Mouse (Mus musculus) mouse trophoblast stem cell (cell line): ENCODE data around the gene Ank3.

ENCODE experiments used
- in situ Hi-C, 2 experiments: fragments of 300-500 bp; cut with MseI, MboI; formaldehyde crosslinking; loops; 2 replicates in 1 of 2; 3 replicates in 1 of 2; pipeline ENCODE4 v1.15.1; 2025

The Ank3 gene

DNA sequence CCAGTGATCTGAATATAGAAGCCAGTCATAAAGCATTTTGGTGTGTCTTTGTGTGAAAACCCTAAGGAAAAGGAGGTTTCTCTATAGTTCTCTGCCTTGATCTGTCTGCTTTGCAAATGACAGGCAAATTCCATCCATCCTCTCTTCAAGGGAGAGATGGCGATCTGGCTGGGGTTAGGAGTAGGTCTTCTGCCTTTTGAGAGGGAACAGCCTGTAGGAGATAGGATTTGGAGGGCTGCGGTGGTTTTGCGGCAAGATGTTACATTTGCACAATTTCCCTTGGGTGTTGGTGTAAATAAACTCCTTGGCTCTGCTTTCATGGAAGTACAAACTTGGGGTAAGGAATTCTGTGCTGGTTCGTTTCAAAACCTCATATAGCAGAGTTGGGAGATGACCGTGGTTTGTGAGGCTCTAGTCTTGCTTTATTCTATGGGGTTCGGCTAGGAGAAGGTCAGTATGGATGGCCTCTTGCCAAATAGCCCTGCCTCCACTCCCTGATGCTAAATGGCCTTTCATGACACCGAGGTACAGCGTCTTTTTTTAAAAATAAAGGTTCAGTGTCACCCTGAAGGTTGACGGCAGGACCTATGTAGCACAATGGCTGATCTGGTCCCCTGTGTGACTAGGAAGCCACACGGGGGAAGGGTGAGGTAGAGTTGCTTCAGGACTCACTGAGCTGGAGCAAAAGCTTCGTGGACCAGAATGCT is 309.4 kb downstream of the Ank3 start:
- in situ Hi-C loops = no loop called here

DNA sequence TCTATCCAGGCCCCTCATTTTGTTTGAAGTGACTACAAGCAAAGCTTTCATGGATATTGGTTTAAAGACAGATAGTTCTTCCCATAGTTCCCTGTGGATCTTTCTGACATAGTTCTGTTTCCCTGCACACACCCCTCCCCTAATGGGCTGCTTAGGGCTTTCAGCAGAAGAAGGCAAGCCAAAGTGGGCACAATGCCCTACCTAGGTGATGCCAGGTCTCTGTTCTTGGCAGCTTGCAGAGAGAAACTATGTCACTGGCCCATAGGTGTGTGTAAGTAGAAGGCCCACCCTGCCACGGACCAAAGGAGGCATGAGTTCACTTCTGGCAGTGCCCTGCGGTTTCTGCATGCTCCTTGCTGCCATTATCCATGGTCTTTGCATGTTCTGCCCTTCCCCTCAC is 311.1 kb downstream of the Ank3 start:
- in situ Hi-C loops = no loop called here

DNA sequence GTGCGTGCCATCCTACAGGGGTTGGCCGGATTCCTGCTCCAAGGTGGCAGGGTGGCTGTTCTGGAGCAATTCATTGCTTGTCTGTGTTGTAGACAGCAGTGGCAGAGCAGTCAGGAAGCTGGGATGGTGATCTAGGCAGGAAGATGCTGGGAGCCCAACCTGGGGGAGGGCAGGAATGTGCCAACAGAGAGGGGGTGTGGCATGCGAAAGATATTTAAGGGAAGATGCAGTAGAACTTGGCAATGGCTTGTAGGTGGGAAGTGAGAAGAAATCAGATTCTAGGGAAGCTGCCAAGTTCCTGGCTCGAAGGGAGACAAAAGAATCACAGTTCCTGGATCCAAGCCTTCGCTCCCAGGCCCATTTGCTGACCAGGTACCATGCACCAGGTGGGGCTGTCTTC is 312.2 kb downstream of the Ank3 start:
- in situ Hi-C loops = no loop called here

DNA sequence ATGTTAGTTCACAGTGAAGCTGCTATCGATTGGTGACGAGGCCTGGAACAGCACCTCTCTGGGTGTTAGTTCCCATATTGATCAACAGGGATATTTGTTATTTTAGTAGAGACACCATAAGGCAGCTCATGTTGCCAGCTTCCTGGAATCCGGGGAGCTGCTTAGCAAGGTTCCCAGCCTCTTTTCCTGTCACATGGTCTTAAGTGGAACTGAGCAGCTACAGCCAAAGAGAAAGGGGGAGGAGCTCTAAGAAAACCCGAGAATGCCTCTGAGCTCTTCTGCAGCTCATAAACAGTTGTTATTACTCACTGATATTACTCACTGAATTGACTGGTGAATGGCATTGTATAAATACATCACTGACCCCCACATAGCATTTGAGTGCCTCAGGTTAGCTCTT is 318.3 kb downstream of the Ank3 start:
- in situ Hi-C loops = no loop called here

DNA sequence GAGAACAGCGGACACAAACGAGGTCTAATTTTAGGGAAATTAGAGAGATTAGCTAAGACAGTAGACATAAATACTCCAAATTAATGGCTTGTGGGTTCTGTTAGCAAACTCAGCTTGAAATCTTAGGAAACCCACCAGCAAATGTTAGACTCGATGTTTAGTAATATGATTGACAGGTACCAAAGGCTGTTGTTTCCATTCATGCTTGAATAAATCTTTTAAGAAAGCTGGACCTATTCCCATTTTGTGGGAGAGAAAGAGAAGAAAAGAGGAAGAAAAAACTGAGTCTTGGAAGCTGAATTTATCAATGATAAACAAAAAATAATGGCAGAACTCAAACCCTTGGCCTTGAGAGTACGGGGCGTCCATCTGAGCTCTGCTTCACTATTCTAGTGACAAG is 320.8 kb downstream of the Ank3 start:
- in situ Hi-C loops = no loop called here

DNA sequence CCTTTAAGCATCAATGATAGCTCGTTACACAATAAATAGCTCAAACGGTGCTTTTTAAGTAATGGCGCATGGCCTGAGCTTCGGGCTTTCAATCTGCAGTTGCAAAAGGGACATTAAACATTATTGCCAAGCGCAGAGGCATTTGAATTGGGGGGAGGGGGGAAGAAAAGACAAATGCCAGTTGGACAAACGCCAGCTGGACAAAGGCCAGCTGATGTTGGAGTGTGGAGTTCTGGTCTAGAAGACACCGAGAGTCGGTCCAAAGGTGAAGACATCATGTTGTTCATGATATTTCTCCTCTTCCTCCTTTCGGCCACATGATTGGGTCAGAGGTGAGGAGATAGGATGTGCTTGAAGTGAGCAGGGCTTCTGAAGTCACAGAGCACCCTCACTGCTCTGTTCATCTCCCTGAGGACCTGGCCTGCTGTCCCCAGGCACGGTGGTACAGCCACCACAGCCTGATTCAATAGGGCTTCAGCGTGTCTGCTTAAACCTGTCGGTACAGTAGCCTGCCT is 321.4 kb downstream of the Ank3 start:
- in situ Hi-C loops = no loop called here

DNA sequence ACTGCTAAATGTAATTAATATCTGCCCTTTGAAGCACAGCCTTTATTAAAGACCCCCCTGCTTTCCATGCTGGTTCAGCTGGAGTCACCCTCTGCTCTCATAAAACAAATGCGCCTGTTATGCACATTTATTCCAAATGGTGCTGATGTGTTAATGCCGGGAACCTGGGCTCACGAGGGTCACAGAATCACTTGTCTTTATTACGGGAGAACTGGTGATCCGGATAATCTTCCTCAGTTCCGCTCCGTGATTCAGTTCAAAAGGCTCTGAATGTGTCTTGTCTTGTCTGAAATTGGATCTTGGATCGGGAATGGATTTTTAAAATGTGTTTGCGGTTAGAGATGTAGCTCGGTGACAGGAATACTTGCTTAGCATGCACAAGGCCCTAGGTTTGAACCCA is 321.9 kb downstream of the Ank3 start:
- in situ Hi-C loops = no loop called here

DNA sequence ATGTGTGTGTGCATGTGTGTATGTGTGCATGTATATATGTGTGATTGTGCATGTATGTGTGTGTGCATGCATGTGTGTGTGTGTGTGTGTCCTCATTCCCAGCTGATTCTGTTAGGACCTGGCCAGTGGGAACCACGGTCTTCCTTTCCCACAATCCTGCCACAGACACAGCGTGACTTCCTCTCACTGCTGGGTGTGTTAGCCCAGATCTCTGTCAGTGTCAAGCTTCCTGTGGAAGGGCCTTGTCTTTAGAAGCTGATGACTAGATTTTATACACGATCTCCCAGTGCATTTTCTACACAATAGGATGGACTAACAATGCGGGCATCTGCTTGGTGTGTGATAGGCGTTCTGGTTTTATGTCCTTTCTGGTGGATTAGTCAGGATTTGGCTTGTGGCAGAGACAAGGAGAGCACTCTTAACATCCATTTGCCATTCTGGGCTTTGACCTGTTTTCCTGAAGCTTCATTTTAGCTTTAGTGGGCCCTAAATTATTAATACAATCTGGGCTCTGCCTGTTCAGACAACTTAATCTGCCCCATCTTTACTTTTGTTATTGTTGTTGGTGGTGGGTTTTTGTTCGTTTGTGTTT is 322.4 kb downstream of the Ank3 start:
- in situ Hi-C loops = no loop called here

DNA sequence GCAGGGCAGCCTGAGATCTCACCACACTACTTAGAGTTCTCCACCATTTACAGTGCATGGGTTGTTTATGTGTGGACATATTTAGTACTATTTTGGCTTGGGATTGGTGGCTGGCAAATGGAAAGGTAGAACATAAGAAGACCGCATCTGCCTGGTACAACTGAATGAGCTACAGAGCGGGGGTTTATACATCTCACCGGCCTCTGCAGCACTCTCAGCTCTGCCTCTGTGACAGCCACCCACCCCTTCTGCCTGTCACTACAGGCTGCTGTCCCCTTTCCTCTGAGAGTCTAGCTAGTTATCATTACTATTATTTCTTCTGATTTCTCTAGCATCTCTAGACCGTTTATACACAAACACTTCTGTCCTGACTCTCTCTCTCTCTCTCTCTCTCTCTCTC is 325.6 kb downstream of the Ank3 start:
- in situ Hi-C loops = no loop called here

DNA sequence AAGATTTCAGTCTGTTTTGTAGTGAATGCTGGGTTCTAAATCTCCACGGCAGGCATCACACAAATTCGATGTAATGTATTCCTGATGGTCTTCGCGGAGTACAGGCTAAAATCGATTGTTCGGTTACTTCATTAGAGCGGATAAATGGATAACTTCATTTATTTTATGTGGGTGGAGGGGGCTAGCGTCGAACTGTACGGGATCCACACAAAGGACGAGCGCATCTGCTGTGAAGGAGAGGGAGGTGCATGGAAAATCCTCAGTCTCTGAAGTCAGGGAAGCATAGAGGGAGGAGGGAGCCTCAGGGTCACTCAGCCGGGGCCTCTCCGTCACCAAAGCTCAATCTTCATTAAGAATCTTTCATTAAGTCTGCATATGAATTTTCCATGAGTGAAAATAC is 326.5 kb downstream of the Ank3 start:
- in situ Hi-C loops = no loop called here

DNA sequence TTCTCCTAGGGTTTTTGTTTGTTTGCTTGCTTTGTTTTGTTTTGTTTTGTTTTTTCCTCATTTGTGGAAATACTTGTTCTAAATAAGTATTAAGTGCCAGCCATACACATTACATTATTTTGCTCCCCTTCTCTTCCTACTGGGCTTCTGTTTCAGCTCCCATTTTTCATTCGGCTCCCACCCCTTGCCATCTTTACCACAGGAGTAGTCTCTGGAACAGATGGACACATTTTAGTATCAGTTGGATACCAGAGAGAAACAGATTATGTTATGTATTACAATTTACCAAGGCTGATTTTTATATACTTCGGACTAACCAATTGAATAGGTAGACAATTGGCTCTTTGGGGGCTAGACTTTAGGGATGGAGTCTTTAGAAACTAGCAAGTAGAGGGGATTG is 327.7 kb downstream of the Ank3 start:
- in situ Hi-C loops = no loop called here

DNA sequence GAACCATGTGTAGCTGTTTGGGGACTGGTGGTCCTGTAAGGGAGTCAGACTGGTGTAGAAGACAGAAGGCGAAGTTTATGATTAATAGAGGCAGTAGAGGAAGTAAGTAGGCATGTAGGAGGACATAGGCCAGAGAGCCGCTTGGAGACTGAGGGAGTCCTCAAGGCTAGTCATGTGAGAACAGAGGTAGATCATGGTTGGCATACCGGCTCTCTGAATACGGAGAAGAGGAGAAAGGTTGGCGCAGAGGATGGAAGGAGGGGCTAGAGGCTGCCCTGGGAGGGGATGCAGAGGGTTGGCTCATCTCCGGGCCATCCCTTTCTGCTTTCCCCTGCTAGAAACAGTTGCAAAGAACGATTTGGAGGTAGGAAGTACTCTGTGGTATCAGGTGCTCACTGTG is 328.2 kb downstream of the Ank3 start:
- in situ Hi-C loops = no loop called here

DNA sequence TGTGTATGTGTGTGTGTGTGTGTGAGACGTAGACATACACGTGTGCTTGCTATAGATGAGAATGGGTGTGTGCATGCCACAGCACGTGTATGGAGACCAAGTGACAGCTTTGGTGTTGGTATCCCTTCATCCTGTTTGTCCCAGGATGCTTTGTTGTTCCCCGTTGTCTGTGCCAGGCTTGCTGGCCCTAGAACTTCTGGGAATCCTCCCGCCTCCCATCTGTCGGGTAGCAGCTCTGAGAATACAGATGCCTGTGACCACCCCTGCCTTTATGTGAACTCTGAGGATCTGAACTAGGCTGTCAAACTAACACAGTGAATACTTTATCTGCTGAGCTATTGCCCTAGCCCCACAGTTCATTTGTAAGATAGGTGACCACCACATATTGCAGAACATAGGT is 330.3 kb downstream of the Ank3 start:
- in situ Hi-C loops = no loop called here

DNA sequence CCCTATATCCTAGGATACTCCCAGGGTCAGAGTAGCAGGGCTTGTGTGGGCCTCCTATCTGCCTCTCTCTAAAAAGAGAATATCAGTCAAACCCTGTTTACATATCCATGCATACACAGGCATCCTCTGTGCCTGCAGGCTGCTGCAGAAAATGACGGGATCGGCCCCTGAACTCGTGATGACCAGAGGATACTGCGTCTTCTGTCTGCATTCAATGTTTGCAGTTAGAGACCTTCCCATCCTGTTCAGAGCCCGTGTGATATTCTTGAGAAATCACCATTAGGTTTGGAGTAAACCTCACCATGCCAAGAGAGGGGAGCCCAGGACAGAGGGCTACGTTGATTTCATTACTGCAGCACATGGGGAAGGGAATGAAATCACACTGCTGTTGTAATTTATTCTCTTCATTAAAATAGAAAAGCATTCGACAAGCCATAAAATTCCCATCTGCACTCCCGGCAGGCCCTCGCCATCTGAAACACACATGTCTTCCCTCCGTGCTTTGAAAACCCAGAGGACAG is 331.8 kb downstream of the Ank3 start:
- in situ Hi-C loops = no loop called here

DNA sequence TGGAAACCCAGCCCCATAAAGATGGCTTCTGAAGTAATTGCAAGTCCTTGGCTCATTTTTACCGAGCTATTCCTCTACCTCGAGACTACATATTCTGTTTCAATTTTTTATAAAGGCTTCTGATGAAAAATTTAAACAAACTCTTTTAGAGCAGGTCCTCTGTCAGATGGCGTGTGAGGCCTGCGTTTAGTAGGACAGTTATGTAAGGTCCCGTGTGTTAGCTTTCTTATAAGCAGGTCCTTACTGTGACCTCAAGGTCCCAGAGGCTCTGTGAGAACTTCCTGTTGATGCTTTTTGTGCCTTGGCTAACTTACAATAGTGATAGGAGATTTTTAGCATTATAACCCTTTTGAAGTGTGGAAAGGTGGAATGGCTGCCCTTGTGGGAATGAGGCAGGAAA is 332.8 kb downstream of the Ank3 start:
- in situ Hi-C loops = no loop called here

DNA sequence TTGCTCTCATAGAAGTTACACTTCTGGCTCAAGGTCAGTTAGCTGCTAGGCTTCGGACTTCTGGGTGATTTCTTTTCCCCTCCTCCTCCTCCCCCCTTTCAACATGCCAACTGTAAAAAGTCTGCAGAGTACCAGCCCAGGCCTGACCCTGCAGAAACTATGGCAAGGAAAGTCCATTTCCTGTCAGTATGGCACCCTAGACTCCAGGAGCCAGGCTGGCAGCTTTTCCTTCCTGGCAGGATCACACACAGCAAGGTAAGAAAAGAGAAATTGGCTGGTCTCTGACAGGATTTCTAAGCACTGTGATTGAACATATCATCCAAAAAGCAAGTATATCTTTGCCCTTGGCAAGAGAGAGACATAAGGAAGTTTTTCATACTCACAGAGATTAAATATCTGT is 333.3 kb downstream of the Ank3 start:
- in situ Hi-C loops = no loop called here

DNA sequence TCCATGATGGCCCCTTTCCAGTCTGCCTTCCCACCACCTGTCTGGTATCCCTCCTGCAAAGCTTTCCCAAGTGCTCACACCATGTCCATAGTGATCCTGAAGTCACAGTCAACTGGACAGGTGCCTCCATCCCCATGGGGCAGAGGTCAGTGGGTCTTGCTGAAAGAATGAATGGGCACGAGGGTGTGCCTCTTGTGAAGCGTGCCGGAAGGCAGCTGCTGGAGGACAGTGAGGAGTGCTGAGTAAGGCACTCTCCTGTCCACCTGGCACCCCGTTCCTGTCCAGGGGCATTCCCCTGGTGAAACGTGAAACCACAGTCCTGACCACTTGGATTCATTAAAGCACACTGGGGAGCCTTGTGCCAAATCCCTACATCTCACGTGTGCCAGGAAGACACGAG is 337.7 kb downstream of the Ank3 start:
- in situ Hi-C loops = no loop called here

DNA sequence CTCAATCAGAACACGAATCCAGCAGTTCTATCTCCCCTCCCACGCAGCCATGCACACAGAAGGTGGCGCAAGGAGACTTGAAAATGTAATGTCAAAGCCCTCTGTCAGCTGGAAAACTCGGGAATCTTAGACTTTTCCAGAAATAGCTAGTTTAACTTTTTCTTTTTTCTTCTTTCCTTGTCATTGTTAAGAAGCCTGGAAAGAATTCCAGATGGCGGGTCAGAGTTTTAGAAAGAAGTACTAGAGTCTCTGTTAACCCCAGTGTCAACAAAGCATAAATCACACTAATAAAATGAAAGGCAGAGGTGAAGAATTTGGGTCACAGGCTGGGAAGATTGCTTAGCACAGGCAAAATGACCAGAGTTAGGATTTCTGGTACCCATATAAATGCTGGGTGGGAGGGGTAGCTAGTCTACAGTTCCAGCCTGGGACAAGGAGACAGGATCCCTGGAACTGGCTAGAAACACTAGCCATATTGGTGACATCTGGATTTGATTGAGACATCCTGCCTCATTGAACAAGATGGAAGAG is 340.2 kb downstream of the Ank3 start:
- in situ Hi-C loops = no loop called here

DNA sequence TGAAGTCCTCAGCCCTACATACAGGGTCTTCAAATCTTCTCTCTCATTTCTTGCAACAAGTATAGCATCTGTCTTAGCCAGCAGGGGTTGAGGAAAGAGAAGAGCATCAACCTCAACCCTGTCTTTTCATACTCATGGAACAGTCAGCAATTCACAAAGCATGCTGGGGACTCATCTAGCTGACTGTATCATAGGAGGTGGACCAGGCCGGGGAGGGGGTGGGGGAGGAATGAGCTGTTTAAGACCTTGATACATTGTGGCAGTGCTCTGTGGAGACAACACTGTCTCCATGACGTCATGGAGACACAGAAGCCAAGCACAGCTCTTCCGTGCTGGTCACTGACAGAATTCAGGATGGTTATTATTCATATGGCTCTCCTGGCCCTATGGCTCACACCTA is 344.0 kb downstream of the Ank3 start:
- in situ Hi-C loops = no loop called here

DNA sequence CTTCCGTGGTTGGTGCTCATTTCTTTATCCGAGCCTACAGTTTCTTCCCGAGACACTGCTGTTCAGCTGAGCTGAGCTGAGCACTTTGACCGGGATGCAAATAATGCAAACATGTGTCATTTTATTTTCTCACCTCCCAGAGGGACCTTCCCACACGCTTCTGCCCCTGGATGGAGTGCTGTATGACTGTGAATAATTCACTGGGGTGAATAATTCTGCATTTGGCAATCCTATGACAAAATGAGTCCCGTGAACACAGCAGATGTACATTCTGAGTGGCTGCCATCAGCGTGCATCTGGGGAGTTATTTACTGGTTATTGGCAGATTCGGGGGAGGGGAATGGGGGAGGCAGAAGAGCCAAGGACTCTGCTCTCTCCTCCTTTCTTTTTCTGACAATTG is 345.6 kb downstream of the Ank3 start:
- in situ Hi-C loops = no loop called here

DNA sequence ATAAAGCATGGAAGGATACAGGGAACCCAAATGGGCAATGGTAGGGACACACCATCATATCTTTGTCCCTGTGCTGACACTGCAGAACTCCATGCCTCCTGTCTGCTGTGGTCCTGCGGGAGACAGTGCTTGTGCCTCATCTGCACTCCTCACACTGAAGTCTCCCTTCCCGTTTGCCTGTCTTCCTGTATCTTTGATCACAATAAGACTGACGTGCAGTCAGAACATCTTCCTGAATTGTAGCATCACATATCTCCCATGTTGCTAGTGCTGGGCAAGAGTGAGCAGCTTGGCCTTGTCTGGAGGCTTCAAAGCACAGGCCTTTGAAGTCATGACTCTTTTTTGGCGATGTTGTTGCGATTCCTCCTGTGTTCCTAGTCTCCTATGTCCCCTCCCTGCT is 346.3 kb downstream of the Ank3 start:
- in situ Hi-C loops = no loop called here

DNA sequence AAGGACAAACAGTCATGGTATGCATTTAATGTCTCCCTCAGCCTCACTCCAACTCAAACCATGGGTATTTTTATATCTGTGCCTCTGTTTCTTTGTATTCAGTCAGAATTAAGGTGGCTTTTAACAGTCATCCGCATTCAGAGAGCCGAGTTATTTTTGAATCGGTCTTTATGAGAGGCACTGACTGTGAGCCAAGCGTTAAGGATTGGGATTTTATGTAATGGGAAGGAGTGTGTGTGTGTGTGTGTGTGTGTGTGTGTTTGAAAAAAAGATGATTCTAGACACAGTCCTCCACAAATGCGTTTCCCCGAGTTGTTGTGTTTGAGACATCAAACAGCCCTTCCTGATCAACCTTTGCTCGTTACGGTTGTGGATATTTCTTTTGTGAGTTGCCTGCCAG is 347.7 kb downstream of the Ank3 start:
- in situ Hi-C loops = no loop called here

DNA sequence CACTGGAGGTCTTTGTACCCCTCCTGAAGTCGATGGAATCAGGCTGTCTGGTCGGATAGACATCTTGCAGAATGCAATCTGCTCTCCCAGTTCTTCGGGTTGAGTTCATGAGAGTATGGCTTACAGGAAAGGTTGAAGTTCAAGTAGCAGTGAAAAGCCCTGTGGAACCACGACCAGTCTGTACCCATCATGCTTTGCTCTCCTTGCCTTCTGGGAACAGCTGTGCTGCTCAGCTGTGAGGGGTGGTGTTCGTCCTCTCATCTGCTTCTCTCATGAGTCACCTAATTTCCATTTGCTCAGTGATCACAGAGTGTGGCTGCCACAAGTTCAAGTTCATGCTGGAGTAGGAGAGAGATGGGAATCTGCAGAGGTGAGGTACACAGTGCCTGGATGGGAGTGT is 348.2 kb downstream of the Ank3 start:
- in situ Hi-C loops = no loop called here
